Mouse (Mus musculus): ENCODE measurements around the gene Gm10720. TPM values are rescaled to one million over a fixed set of nuclear protein-coding genes. Genes with fewer than 3 reads are reported as not detected.
A peak's percentile ranks its signal among the peaks of the same experiment; 100 is the strongest.
"Not testable (repeated sequence)": the region's sequence is repeated elsewhere in the genome, so short reads cannot be mapped to it uniquely, and the experiment has no call there.

Gm10720 gene
- not detected in 2 replicates for polyA plus RNA-seq (2015; fragmentation: Nextera tagmentation; extraction: Ambion mirVana)

GRCm38 (mm10) chr9:3015354-3015753, at the start of gene Gm10720:
Gm10720 (plus strand) TSS chr9:3015654.
- not testable (repeated sequence) for H3K9ac ChIP-seq (ENCODE audit: low read depth, low read length); H3K4me3 ChIP-seq (ENCODE audit: low read length); H3K36me3 ChIP-seq (ENCODE audit: control insufficient read depth, insufficient read depth, low read length); H3K27ac ChIP-seq (ENCODE audit: low read depth, low read length); H3K9me3 ChIP-seq (ENCODE audit: control insufficient read depth, low read length); ATAC-seq; H3K27me3 ChIP-seq (replicated peaks; ENCODE audit: control insufficient read depth, insufficient read depth, low read length); H3K4me1 ChIP-seq (ENCODE audit: control insufficient read depth, insufficient read depth, low read depth, low read length); H3K4me2 ChIP-seq (ENCODE audit: low read length)
- WGBS = 58% methylated on average over 4 of the region's 9 CpGs

GRCm38 (mm10) chr9:3000445-3000972, 14.9 kb upstream of the Gm10720 start, which contains the start of gene Gm10722:
Gm10722 (plus strand) TSS chr9:3000922.
- H3K27ac ChIP-seq (ENCODE audit: low read depth, low read length); H3K4me3 ChIP-seq (ENCODE audit: low read length); H3K27me3 ChIP-seq (replicated peaks; ENCODE audit: control insufficient read depth, insufficient read depth, low read length); ATAC-seq; H3K36me3 ChIP-seq (ENCODE audit: control insufficient read depth, insufficient read depth, low read length); H3K9me3 ChIP-seq (ENCODE audit: control insufficient read depth, low read length); H3K4me2 ChIP-seq (ENCODE audit: low read length); H3K9ac ChIP-seq (ENCODE audit: low read depth, low read length); H3K4me1 ChIP-seq (ENCODE audit: control insufficient read depth, insufficient read depth, low read depth, low read length): not testable (repeated sequence)
- 72% methylated on average over 12 of the region's 12 CpGs for WGBS

- H3K4me2 ChIP-seq (ENCODE audit: low read length) = not testable (repeated sequence)
- 65% methylated on average over 8 of the region's 8 CpGs for WGBS
These were observed 14.4 kb upstream of the Gm10720 start for GRCm38 (mm10) chr9:3001006-3001405.

GRCm38 (mm10) chr9:3001948-3002659, 13.3 kb upstream of the Gm10720 start:
- H3K27me3 ChIP-seq (replicated peaks; ENCODE audit: control insufficient read depth, insufficient read depth, low read length); H3K9me3 ChIP-seq (ENCODE audit: control insufficient read depth, low read length); H3K9ac ChIP-seq (ENCODE audit: low read depth, low read length); H3K4me1 ChIP-seq (ENCODE audit: control insufficient read depth, insufficient read depth, low read depth, low read length); H3K27ac ChIP-seq (ENCODE audit: low read depth, low read length); H3K4me2 ChIP-seq (ENCODE audit: low read length); H3K4me3 ChIP-seq (ENCODE audit: low read length); H3K36me3 ChIP-seq (ENCODE audit: control insufficient read depth, insufficient read depth, low read length): not testable (repeated sequence)
- peak; percentile 88 for ATAC-seq
- WGBS = 59% methylated on average over 8 of the region's 11 CpGs

More at GRCm38 (mm10) chr9:3001006-3001405, 14.4 kb upstream of the Gm10720 start:
- not testable (repeated sequence) for H3K27me3 ChIP-seq (replicated peaks; ENCODE audit: control insufficient read depth, insufficient read depth, low read length); H3K4me3 ChIP-seq (ENCODE audit: low read length); H3K36me3 ChIP-seq (ENCODE audit: control insufficient read depth, insufficient read depth, low read length); H3K4me1 ChIP-seq (ENCODE audit: control insufficient read depth, insufficient read depth, low read depth, low read length); H3K9ac ChIP-seq (ENCODE audit: low read depth, low read length); ATAC-seq; H3K9me3 ChIP-seq (ENCODE audit: control insufficient read depth, low read length); H3K27ac ChIP-seq (ENCODE audit: low read depth, low read length)

GRCm38 (mm10) chr9:3002794-3003396, 12.6 kb upstream of the Gm10720 start, which contains the start of gene Gm11168:
Gm11168 (plus strand) TSS chr9:3003346.
- H3K4me3 ChIP-seq (ENCODE audit: low read length); H3K27ac ChIP-seq (ENCODE audit: low read depth, low read length); ATAC-seq; H3K4me1 ChIP-seq (ENCODE audit: control insufficient read depth, insufficient read depth, low read depth, low read length); H3K4me2 ChIP-seq (ENCODE audit: low read length); H3K27me3 ChIP-seq (replicated peaks; ENCODE audit: control insufficient read depth, insufficient read depth, low read length); H3K9me3 ChIP-seq (ENCODE audit: control insufficient read depth, low read length); H3K36me3 ChIP-seq (ENCODE audit: control insufficient read depth, insufficient read depth, low read length); H3K9ac ChIP-seq (ENCODE audit: low read depth, low read length): not testable (repeated sequence)
- WGBS = 70% methylated on average over 6 of the region's 14 CpGs

- 83% methylated on average over 1 of the region's 5 CpGs for WGBS
- H3K27ac ChIP-seq (ENCODE audit: low read depth, low read length); H3K4me2 ChIP-seq (ENCODE audit: low read length); ATAC-seq; H3K27me3 ChIP-seq (replicated peaks; ENCODE audit: control insufficient read depth, insufficient read depth, low read length); H3K9me3 ChIP-seq (ENCODE audit: control insufficient read depth, low read length); H3K9ac ChIP-seq (ENCODE audit: low read depth, low read length); H3K36me3 ChIP-seq (ENCODE audit: control insufficient read depth, insufficient read depth, low read length); H3K4me1 ChIP-seq (ENCODE audit: control insufficient read depth, insufficient read depth, low read depth, low read length); H3K4me3 ChIP-seq (ENCODE audit: low read length): not testable (repeated sequence)
These were observed 9.3 kb upstream of the Gm10720 start for GRCm38 (mm10) chr9:3006179-3006578.

GRCm38 (mm10) chr9:3006636-3007035, 8.8 kb upstream of the Gm10720 start:
- not testable (repeated sequence) for H3K36me3 ChIP-seq (ENCODE audit: control insufficient read depth, insufficient read depth, low read length); H3K9me3 ChIP-seq (ENCODE audit: control insufficient read depth, low read length); H3K27me3 ChIP-seq (replicated peaks; ENCODE audit: control insufficient read depth, insufficient read depth, low read length); H3K4me1 ChIP-seq (ENCODE audit: control insufficient read depth, insufficient read depth, low read depth, low read length); H3K27ac ChIP-seq (ENCODE audit: low read depth, low read length); H3K4me3 ChIP-seq (ENCODE audit: low read length); H3K4me2 ChIP-seq (ENCODE audit: low read length); H3K9ac ChIP-seq (ENCODE audit: low read depth, low read length)
- WGBS = 73% methylated on average over 8 of the region's 8 CpGs
- ATAC-seq = peak; percentile 80

GRCm38 (mm10) chr9:3007272-3007671, 8.2 kb upstream of the Gm10720 start:
- ATAC-seq; H3K4me3 ChIP-seq (ENCODE audit: low read length); H3K36me3 ChIP-seq (ENCODE audit: control insufficient read depth, insufficient read depth, low read length); H3K4me2 ChIP-seq (ENCODE audit: low read length); H3K27ac ChIP-seq (ENCODE audit: low read depth, low read length); H3K4me1 ChIP-seq (ENCODE audit: control insufficient read depth, insufficient read depth, low read depth, low read length); H3K27me3 ChIP-seq (replicated peaks; ENCODE audit: control insufficient read depth, insufficient read depth, low read length); H3K9me3 ChIP-seq (ENCODE audit: control insufficient read depth, low read length); H3K9ac ChIP-seq (ENCODE audit: low read depth, low read length): not testable (repeated sequence)
- WGBS = 75% methylated on average over 7 of the region's 9 CpGs

- H3K4me2 ChIP-seq (ENCODE audit: low read length); H3K4me3 ChIP-seq (ENCODE audit: low read length); H3K27me3 ChIP-seq (replicated peaks; ENCODE audit: control insufficient read depth, insufficient read depth, low read length); H3K36me3 ChIP-seq (ENCODE audit: control insufficient read depth, insufficient read depth, low read length); H3K27ac ChIP-seq (ENCODE audit: low read depth, low read length); H3K4me1 ChIP-seq (ENCODE audit: control insufficient read depth, insufficient read depth, low read depth, low read length); H3K9me3 ChIP-seq (ENCODE audit: control insufficient read depth, low read length); H3K9ac ChIP-seq (ENCODE audit: low read depth, low read length): not testable (repeated sequence)
- WGBS = no CpG with 5 or more reads among the region's 5 CpGs
- peak; percentile 56 for ATAC-seq
These were observed 6.1 kb upstream of the Gm10720 start for GRCm38 (mm10) chr9:3009331-3009730.
